Mouse (Mus musculus): ENCODE data around the gene Ttc13.

Ttc13 gene

GRCm38 (mm10) chr8:124657961-124658360, 63.8 kb downstream of the Ttc13 start:
- no peak for DNase-seq (ENCODE audit: low spot score)

- DNase-seq (ENCODE audit: low spot score), result no peak
Measured at GRCm38 (mm10) chr8:124653568-124654475, 68.0 kb downstream of the Ttc13 start.

GRCm38 (mm10) chr8:124652546-124652945, 69.2 kb downstream of the Ttc13 start:
- DNase-seq (ENCODE audit: low spot score), result no peak

GRCm38 (mm10) chr8:124651776-124652175, 70.0 kb downstream of the Ttc13 start:
- DNase-seq (ENCODE audit: low spot score), result no peak

GRCm38 (mm10) chr8:124648311-124648710, 73.5 kb downstream of the Ttc13 start:
- DNase-seq (ENCODE audit: low spot score), result no peak

GRCm38 (mm10) chr8:124643540-124644339, 78.0 kb downstream of the Ttc13 start:
- no peak for DNase-seq (ENCODE audit: low spot score)

- DNase-seq (ENCODE audit: low spot score), result no peak
Measured at GRCm38 (mm10) chr8:124641599-124641998, 80.2 kb downstream of the Ttc13 start.

GRCm38 (mm10) chr8:124635247-124635502, 86.6 kb downstream of the Ttc13 start:
- no peak for DNase-seq (ENCODE audit: low spot score)

GRCm38 (mm10) chr8:124634411-124635246, 87.2 kb downstream of the Ttc13 start:
- DNase-seq (ENCODE audit: low spot score), result no peak

GRCm38 (mm10) chr8:124633001-124633703, 88.6 kb downstream of the Ttc13 start:
- no peak for DNase-seq (ENCODE audit: low spot score)

- DNase-seq (ENCODE audit: low spot score), result no peak
Measured at GRCm38 (mm10) chr8:124631966-124632365, 89.8 kb downstream of the Ttc13 start.

GRCm38 (mm10) chr8:124630891-124631290, 90.9 kb downstream of the Ttc13 start:
- no peak for DNase-seq (ENCODE audit: low spot score)

GRCm38 (mm10) chr8:124630489-124630888, 91.3 kb downstream of the Ttc13 start:
- DNase-seq (ENCODE audit: low spot score), result no peak

- DNase-seq (ENCODE audit: low spot score), result no peak
Measured at GRCm38 (mm10) chr8:124626251-124626650, 95.5 kb downstream of the Ttc13 start.

Measured in T-cell, adult 2 months (primary cell).